Mouse (Mus musculus) telencephalon, adult 2 months (tissue): ENCODE results near the gene Klrb1c.
"Not testable (repeated sequence)": the region's sequence is repeated elsewhere in the genome, so short reads cannot be mapped to it uniquely, and the experiment has no call there.

Experiments used
- DNase-seq: peaks from one replicate; pipeline ENCODE4 v3.0.0-alpha.2; 2011; ENCODE audit warnings: low read depth, low spot score

Klrb1c gene

DNA sequence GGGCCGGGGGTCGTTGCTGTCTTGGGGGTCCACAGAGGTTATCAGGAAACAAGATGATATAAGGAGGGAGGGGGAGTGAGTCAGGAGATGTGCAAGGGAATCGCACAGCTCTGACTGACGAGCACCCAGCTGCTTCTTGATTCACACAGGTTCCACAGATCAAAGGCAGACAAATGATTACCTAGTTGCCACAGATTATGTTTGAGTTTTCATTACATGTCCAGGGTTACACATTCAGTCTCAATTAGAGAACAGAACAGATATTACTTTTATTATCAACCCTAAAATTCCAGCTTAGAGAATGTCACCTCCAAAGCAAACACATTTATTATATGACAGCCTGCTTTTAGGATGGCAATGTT lies 33.6 kb downstream of the Klrb1c start:
- DNase-seq = not testable (repeated sequence)

DNA sequence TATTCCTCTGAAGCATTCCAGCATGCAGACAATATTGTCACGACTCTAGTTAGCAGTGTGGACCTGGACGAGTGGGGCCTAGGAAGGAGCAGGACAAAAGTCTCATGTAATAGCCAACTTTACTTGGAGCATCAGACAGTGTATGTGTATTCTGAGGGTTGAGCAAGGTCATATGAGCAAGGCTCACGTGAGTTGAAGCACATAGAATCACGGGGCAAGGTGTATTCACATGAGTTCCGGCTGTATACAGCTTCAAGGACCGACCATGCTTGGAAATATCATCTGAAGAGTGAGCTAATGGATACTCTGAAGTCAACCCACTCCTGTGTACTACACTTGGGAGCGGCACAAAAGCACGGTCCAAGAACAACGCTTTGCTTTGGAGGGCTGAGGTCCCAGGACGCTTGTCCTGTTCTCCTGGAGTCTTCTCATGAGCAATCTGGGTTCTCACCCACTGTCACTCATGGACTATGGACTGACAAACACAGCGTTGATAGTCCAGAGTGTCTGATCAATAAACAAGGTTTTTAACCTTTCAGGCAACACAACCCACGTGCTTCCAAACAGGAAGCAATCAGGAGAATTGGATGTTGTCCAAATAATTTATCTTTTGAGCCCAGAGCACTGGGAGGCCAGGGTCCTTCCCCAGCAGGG lies 34.1 kb downstream of the Klrb1c start:
- DNase-seq = not testable (repeated sequence)

DNA sequence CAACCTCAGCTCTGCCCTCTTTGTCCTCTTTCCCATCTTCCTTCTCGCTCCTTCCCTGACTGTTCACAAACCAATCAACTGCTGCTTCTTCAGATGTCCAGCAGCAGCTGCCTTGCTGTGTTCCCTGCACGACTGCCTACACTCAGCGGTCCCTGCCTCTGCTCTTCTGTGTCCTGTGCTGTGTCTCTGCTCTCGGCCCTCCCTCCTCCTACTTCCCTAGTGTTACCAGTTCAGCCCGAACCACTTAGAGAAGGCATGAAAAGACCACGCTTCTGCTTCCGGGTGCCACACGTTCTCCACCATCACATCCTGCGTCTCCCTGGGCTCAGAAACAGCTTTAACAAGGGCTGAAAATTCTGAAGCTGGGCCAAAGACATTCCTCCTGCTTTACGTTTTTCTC lies 34.8 kb downstream of the Klrb1c start:
- not testable (repeated sequence) for DNase-seq

DNA sequence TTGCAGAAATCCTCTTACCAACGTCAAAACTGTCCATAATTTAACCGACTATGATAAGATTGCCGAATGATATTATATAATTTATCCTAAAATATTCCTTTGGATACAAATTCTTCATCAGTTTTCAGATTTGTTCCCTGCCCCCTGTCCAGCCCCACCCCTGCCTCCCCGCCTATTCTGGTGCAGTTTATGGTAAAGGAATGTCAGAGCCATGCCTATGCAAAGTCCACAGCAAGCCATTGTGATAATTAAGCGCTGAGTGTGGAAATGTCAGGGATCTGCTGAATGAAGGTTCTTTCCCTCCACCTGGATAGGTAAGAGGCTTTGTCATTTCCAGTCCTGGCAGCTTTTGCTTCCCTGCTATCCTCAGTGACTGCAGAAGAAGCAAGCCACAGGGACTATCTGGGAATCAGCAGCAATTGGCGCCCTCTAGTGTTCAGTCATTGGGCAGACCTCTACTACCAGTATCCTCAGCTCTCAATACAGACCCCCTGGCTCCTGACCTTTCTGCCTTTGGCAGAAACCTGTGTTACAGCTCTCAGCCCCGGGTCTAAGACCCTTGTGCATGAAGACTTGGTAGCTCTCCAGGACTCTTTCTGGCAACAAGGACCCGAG lies 35.3 kb downstream of the Klrb1c start:
- DNase-seq = not testable (repeated sequence)

DNA sequence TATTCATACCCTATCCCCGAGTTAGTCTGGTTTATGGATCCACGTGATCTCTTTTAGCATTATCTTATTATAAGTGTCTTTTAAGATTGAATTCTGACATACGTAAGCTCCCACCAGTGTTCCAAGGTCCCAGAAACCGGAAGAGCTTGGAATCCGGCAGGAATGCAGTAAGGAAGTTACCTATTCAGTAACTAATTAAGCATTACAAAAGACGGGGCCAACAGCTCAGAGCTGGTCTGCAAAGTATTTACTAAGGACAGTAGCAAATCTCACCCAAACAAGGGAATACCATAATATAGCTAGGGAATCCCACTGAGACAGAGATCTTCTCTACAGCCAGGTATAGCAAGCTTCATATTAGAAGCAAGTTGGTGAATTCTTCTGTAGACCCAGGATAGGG lies 42.0 kb downstream of the Klrb1c start:
- not testable (repeated sequence) for DNase-seq

DNA sequence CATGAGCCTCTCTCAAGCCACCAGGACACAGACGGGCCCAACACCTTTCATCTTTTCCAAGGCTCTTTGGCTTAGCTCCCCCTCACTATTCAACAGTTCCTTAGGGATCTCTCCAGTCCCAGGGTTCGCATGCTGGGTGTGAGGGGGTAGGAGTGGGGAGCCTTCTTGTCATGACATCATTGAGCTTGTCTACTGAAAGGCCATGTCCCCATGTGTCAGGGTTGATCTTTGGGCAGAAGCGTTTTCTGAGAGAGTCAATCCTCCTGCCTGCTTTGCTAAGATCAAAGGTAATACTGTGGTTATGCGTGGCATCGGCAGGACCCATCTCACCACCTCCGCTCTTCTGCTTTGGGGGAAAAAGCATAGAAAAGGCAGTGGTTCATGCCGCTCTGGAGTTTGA lies 51.6 kb downstream of the Klrb1c start:
- no peak for DNase-seq

DNA sequence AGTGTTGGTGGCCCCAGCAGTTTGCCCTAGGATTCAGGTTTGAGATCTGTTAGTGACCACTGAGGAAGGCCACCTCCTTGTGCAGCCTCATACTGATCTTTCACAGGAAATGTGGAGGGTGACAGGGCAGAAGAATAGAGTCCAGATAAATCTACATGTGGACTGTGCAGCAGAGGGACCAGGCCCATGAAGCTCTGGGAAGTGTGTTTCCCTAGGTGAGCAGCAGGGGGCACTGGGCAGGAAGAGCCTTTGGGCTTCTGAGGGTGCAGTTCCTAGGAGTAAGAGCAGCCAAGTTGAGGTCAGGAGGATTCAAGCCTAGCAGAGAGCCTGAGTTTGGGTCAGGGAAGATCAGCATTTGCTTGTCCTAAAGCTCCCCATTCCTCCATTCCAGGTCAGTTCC lies 52.9 kb downstream of the Klrb1c start:
- no peak for DNase-seq

DNA sequence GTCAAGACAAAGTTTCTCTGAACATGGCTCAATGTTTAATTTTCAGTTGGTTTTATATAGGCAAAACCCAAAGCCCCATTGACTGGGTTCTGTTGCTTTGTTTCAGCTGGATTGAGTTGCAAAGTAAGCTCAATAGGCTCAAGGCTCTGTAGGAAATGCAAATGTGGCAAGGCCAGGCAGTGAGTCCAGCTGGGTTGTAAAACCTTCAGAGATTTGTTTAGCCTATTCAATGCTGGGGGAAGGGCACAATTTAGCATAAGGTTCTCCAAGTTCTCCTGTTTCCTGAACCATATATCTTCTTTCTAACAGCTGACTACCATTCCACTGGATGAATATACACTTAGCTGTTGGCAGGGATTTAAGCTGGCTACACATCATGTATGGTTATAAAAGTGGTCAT lies 54.1 kb downstream of the Klrb1c start:
- DNase-seq = no peak

DNA sequence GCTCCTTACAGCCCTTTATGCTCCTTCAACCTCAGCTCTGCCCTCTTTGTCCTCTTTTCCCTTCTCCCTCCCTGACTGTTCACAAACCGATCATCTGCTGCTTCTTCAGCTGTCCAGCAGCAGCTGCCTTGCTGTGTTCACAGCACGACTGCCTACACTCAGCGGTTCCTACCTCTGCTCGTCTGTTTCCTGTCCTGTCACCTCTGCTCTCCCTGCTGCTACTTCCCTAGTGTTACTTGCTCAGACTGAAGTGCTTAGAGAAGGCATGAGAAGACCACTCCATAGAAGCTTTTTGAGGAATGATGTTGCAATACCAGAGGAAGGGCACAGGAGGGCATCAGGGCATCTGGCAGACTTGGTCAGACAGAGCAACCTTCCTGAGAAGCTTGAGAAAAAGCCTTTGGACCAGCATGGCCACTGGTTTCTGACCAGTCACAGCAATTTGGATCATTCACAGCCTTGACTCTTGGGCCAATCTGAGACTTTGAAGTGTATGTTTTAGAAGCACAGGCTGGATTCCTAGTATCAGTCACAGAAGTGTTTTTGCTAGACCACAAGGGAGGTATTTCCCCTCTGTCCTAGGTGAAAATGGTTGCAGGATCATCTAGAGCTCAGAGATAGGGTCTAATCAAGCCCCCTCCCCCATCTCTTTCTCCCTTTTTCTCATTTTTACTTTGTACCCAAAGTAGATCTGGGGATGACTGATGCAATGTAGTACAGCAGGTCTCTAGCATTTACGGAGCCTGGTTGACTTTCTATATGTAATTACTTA lies 54.9 kb downstream of the Klrb1c start:
- no peak for DNase-seq

DNA sequence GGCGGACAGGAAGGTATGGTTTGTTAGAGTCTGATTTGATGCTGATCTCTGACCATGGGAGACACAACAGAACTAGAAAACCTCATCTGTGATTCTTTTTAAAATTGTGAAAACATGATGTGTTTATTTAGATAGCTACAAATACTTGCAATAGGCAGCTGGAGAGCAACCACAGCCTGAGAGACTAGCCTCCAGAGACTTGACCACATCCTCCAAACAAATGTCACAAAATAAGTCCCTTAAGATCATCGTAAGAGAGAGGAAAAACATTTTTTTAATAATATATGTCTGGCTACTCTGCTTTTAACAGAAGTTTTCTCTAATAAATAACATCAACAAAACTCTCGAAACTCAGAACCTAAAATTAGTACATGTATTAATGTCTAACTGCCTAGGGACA lies 57.0 kb downstream of the Klrb1c start:
- DNase-seq = no peak
